Mouse (Mus musculus) liver, postnatal 0 days (tissue): ENCODE results near the gene Slc8b1. TPM values are rescaled to one million over a fixed set of nuclear protein-coding genes. Genes with fewer than 3 reads are reported as not detected.

Source experiments
- ATAC-seq: fragments of 200-750 bp; cut with Nextera tagmentation; 2 replicates; pipeline ENCODE4 v1.8.0; 2017; ENCODE audit warnings: mild to moderate bottlenecking, moderate library complexity
- DNase-seq: peaks from one replicate; pipeline ENCODE4 v3.0.0-alpha.2; 2016
- H3K27ac ChIP-seq: fragments of 300-500 bp; sonication (generic); 2 replicates; pipeline ENCODE4 v1.5.1; 2014; ENCODE audit warnings: antibody characterized with exemption, moderate library complexity, mild to moderate bottlenecking, low read depth
- H3K27me3 ChIP-seq: fragments of 300-500 bp; sonication (generic); 2 replicates; pipeline ENCODE4 v1.6.1; 2014; ENCODE audit warnings: low read length, control low read depth, mixed read lengths; ENCODE audit not compliant: insufficient read depth
- H3K36me3 ChIP-seq: fragments of 300-500 bp; sonication (generic); replicated peaks from 2 replicates; pipeline ENCODE4 v1.6.1; 2014; ENCODE audit warnings: mild to moderate bottlenecking, control low read depth, low read length, moderate library complexity, mixed read lengths; ENCODE audit not compliant: insufficient read depth
- H3K4me1 ChIP-seq: fragments of 300-500 bp; sonication (generic); 2 replicates; pipeline ENCODE4 v1.6.1; 2014; ENCODE audit warnings: antibody characterized with exemption, mild to moderate bottlenecking, control low read depth; ENCODE audit not compliant: insufficient read depth
- H3K4me2 ChIP-seq: fragments of 300-500 bp; sonication (generic); 2 replicates; pipeline ENCODE4 v1.6.1; 2014; ENCODE audit warnings: low read depth, mild to moderate bottlenecking, low read length, moderate library complexity, mixed read lengths
- H3K4me3 ChIP-seq: fragments of 300-500 bp; sonication (generic); 2 replicates; pipeline ENCODE4 v1.5.1; 2014; ENCODE audit warnings: low read depth, low read length
- H3K9ac ChIP-seq: fragments of 300-500 bp; sonication (generic); replicated peaks from 2 replicates; pipeline ENCODE4 v1.6.1; 2014; ENCODE audit warnings: mild to moderate bottlenecking, moderate library complexity
- H3K9me3 ChIP-seq: fragments of 300-500 bp; sonication (generic); 2 replicates; pipeline ENCODE4 v1.6.1; 2016; ENCODE audit warnings: mild to moderate bottlenecking, control low read depth, low read length, mixed read lengths
- CTCF ChIP-seq: sonication (generic); IDR thresholded peaks from 2 replicates; pipeline ENCODE4 v1.5.1; 2016; ENCODE audit warnings: antibody characterized with exemption, low read depth
- EP300 ChIP-seq: IDR thresholded peaks from 2 replicates; pipeline ENCODE4 v1.6.1; 2016; ENCODE audit warnings: antibody characterized with exemption, low read depth, mild to moderate bottlenecking
- WGBS: fragments of 180-500 bp; shearing (Covaris S2); extraction: QIAGEN DNeasy Blood & Tissue Kit; methylation state at CpG from one replicate; pipeline ENCODE4 v1.1.7; 2014; ENCODE audit not compliant: insufficient replicate concordance; 5-methylcytosine and 5-hydroxymethylcytosine counted together
- polyA plus RNA-seq: library from polyadenylated mRNA; unstranded; fragments of >200 nt; fragmentation: Nextera tagmentation; extraction: Ambion mirVana; gene quantifications from 2 replicates; pipeline ENCODE4 v1.2.1, GENCODE M21; 2015

Gene Slc8b1
- polyA plus RNA-seq, 1 experiment from 2014 or later: 15.3 TPM

GRCm38 (mm10) chr5:120563914-120564311 lies 52.9 kb downstream of the Slc8b1 start:
- no peak overlapping the region for H3K4me3 ChIP-seq
- no peak for TF ChIP-seq CTCF
- no peak for TF ChIP-seq EP300
- no peaks in the 10 kb centered on the region for H3K36me3 ChIP-seq
- no peak for ATAC-seq
- peak overlapping the region; percentile 91 for H3K27ac ChIP-seq
- H3K4me2 ChIP-seq: no peak overlapping the region
- DNase-seq: no peak
- 36% methylated on average over 4 of the region's 4 CpGs for WGBS
- H3K4me1 ChIP-seq: peaks cover 60% of the 10 kb centered on the region
- H3K27me3 ChIP-seq: no peaks in the 10 kb centered on the region
- H3K9me3 ChIP-seq: no peaks in the 10 kb centered on the region
- H3K9ac ChIP-seq: no peak overlapping the region

GRCm38 (mm10) chr5:120565171-120565905 lies 54.4 kb downstream of the Slc8b1 start:
- DNase-seq (peak; percentile 64), ATAC-seq (peak; percentile 77)
- Histone ChIP-seq H3K4me1 (peaks cover 60% of the 10 kb centered on the region), H3K9me3 (no peaks in the 10 kb centered on the region), H3K27ac (peak overlapping the region; percentile 88), H3K4me3 (no peak overlapping the region), H3K36me3 (0 out of 2 replicates have a peak, but pooled peaks cover 3% of the 10 kb centered on the region), H3K27me3 (no peaks in the 10 kb centered on the region), H3K4me2 (peak overlapping the region; percentile 37; the same call in 1 of the 2 replicates), H3K9ac (peak overlapping the region; percentile 38; the same call in 1 of the 2 replicates)
- peak; percentile 62; the same call in 1 of the 2 replicates for TF ChIP-seq EP300
- no peak for TF ChIP-seq CTCF
- 61% methylated on average over 15 of the region's 15 CpGs for WGBS

- H3K9me3 ChIP-seq: no peaks in the 10 kb centered on the region
- ATAC-seq (no peak), DNase-seq (no peak)
- peak overlapping the region; percentile 38; the same call in 1 of the 2 replicates for H3K9ac ChIP-seq
- 0 out of 2 replicates have a peak, but pooled peaks cover 3% of the 10 kb centered on the region for H3K36me3 ChIP-seq
- WGBS: 80% methylated on average over 5 of the region's 5 CpGs
- no peak overlapping the region for H3K4me2 ChIP-seq
- H3K4me3 ChIP-seq: no peak overlapping the region
- H3K27ac ChIP-seq: peak overlapping the region; percentile 88
- no peaks in the 10 kb centered on the region for H3K27me3 ChIP-seq
- peaks cover 61% of the 10 kb centered on the region for H3K4me1 ChIP-seq
- TF ChIP-seq CTCF (no peak), EP300 (no peak)
These were observed 55.1 kb downstream of the Slc8b1 start for GRCm38 (mm10) chr5:120566101-120566500.

- TF ChIP-seq EP300 (no peak), CTCF (no peak)
- Histone ChIP-seq H3K4me3 (no peak overlapping the region), H3K9ac (peak overlapping the region; percentile 51; the same call in 1 of the 2 replicates), H3K4me1 (peaks cover 64% of the 10 kb centered on the region), H3K27ac (peak overlapping the region; percentile 88), H3K4me2 (no peak overlapping the region), H3K9me3 (no peaks in the 10 kb centered on the region), H3K36me3 (0 out of 2 replicates have a peak, but pooled peaks cover 3% of the 10 kb centered on the region), H3K27me3 (no peaks in the 10 kb centered on the region)
- WGBS: 71% methylated on average over 9 of the region's 9 CpGs
- peak; percentile 10 for ATAC-seq
- no peak for DNase-seq
These were observed 55.8 kb downstream of the Slc8b1 start for GRCm38 (mm10) chr5:120566681-120567252.

- H3K36me3 ChIP-seq: 0 out of 2 replicates have a peak, but pooled peaks cover 3% of the 10 kb centered on the region
- no peak overlapping the region for H3K4me3 ChIP-seq
- ATAC-seq (peak; percentile 64), DNase-seq (peak; percentile 68)
- H3K4me1 ChIP-seq: peaks cover 60% of the 10 kb centered on the region
- TF ChIP-seq CTCF: no peak
- TF ChIP-seq EP300: no peak
- H3K9me3 ChIP-seq: no peaks in the 10 kb centered on the region
- 66% methylated on average over 21 of the region's 21 CpGs for WGBS
- no peaks in the 10 kb centered on the region for H3K27me3 ChIP-seq
- H3K27ac ChIP-seq: peak overlapping the region; percentile 88
- no peak overlapping the region for H3K4me2 ChIP-seq
- 0 out of 2 replicates have a peak overlapping the region, but pooled peaks have one; percentile 34 for H3K9ac ChIP-seq
These were observed 56.3 kb downstream of the Slc8b1 start for GRCm38 (mm10) chr5:120567253-120567701.

- Histone ChIP-seq H3K27me3 (no peaks in the 10 kb centered on the region), H3K4me1 (peaks cover 57% of the 10 kb centered on the region), H3K4me2 (no peak overlapping the region), H3K4me3 (no peak overlapping the region), H3K36me3 (0 out of 2 replicates have a peak, but pooled peaks cover 3% of the 10 kb centered on the region), H3K27ac (peak overlapping the region; percentile 88), H3K9ac (0 out of 2 replicates have a peak overlapping the region, but pooled peaks have one; percentile 34), H3K9me3 (no peaks in the 10 kb centered on the region)
- TF ChIP-seq EP300: no peak
- TF ChIP-seq CTCF: no peak
- WGBS: 86% methylated on average over 13 of the region's 14 CpGs
- DNase-seq (no peak), ATAC-seq (no peak)
These were observed 56.8 kb downstream of the Slc8b1 start for GRCm38 (mm10) chr5:120567761-120568211.
